Mouse (Mus musculus): ENCODE data around the gene Pgm2.

GRCm38 (mm10) chr5:64079462-64079817, 13.3 kb upstream of the Pgm2 start:
- no peak for TF ChIP-seq USF1 (IDR thresholded peaks at IDR 0.05; ENCODE audit: low read depth)
- no peak for TF ChIP-seq E2F4 (IDR thresholded peaks at IDR 0.05; ENCODE audit: insufficient read depth)
- no peak for TF ChIP-seq MAX (IDR thresholded peaks at IDR 0.05; ENCODE audit: low read depth)
- no peak for TF ChIP-seq MYOD1 (IDR thresholded peaks at IDR 0.05; ENCODE audit: control insufficient read depth in 1 of 3, insufficient read length in 2 of 3, low read depth in 2 of 3)
- no peak for TF ChIP-seq POLR2AphosphoS2 (IDR thresholded peaks at IDR 0.05; ENCODE audit: insufficient read length, low read depth)
- no peak for TF ChIP-seq POLR2A (IDR thresholded peaks at IDR 0.05; ENCODE audit: insufficient read length, low read depth)
- TF ChIP-seq TCF3 (IDR thresholded peaks at IDR 0.05; ENCODE audit: insufficient read length, low read depth) = no peak
- no peak for TF ChIP-seq CEBPB (IDR thresholded peaks at IDR 0.05; ENCODE audit: insufficient read depth, poor library complexity, severe bottlenecking)
- no peak for TF ChIP-seq MYOG (IDR thresholded peaks at IDR 0.05; ENCODE audit: control insufficient read depth in 1 of 3, insufficient read depth in 1 of 3, insufficient read length in 2 of 3, low read depth in 2 of 3)
